Mouse (Mus musculus): ENCODE measurements around the gene Psma1. TPM values are rescaled to one million over a fixed set of nuclear protein-coding genes. Genes with fewer than 3 reads are reported as not detected.
A peak's percentile ranks its signal among the peaks of the same experiment; 100 is the strongest.

Gene Psma1
- polyA plus RNA-seq, 1 experiment = 227 TPM

DNA sequence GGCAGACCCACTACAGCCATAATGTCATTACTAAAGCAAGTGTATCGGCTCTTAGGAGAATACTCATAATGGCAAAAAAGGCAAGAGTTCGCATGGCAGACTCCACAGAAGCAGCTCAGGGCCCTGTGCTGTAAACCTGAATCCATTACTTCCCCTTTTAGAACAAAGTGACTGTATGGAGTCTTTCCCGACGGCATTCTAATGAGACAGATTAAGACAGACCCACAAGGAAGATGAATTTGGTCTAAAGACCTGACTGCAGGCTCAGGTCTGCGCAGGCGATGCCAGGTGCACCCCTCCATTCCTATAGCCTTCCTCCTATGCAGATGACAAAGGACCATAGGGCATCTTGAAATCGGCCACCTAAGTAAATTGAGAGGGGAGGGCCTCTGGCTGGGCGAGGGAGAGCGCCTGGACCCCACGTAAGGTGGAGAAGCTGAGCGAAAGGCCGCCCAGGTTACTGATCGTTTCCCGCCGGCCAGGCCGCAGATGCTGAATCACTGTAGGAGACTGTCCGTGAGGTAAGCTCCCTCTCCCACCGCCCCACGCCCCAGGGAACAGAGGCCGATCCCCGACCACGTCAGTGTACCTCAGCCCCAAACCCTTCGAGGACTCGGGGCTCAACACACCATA lies 430 bp downstream of the Psma1 start:
- no peak for DNase-seq (ENCODE audit: low spot score)

DNA sequence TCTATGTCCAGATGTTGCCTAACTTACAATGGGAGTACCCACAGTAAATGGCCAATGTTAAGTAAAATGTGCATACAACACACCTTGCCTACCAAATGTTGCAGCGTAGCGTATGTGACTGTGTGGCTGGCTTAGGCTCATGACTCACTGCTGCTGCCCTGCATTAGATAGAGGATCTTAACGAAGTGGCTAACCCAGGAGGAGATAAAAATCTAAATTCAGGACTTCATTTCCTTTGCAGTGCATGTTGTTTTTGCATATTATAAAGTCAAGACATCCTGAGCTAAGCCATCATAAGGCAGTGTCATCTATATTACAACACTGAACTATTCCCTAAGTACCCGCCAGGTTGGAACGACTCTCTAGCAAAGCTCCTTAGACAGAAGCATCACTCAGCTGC lies 7.5 kb downstream of the Psma1 start:
- no peak for DNase-seq (ENCODE audit: low spot score)

DNA sequence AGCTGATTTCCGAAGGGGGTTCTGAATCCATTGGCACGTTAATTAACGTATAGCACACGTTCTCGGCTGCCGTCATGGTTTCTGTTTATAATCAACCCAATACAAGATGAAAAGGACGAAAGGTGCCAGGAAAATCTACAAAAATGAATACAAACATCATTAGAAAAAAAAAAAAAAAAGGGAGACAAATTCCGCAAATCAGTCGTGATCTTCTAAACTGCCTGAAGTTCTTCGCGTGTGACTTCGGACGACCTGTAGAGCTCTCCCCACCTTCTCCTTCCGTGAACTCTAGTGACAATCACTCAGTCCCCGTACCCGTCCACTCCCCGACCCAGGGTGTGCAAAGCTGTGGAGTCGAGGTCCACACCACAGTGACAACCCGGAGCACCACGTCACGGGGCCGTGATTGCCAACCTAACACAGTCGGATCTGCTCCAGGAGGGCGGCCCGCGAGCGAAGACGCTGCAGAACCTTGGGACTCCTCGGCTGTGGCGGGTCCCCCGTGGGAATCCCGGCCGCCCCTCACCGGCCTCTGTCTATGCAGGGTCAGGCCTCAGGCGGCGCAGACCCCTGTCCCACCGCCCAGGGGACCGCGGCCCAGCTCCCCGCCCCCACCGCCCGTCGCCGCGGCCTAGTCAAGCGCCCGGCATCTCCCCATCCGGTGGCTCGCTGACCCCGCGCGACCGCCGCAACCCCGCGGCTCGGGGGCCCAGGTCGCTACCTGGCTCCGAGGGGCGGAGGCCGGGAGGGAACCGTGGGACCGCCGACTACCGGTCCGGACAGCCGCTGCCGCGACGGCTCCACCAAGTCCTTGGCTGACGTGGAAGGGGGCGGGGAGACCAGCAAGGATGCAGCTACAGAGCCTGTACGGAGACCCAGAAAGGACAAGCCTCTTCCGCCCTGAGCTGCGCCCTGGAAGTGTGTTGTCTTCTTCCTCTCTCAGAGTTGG lies 21.8 kb downstream of the Psma1 start, which contains the start of gene Copb1:
Gene Copb1, minus strand, starts transcription at position 827 of the 949 bp plus-strand sequence.
- peak; percentile 85 for DNase-seq (ENCODE audit: low spot score)

DNA sequence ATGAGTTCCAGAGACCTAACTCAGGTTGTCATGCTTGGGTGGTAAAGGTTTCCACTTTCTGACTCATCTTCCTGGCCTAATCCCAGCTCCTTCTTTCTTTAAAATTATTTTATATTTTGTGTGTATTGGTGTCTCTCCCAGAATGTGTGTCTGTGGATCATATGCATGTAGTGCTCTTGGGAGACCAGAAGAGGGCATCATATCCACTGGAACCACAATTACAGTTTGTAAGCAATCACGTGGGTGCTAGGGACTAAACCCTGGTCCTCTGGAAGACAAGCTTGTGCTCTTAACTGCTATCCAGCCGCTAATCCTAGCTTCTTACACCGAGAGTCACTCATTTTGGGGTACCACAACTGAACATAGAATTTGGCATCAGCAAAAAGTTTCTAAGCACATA lies 24.2 kb downstream of the Psma1 start:
- no peak for DNase-seq (ENCODE audit: low spot score)

DNA sequence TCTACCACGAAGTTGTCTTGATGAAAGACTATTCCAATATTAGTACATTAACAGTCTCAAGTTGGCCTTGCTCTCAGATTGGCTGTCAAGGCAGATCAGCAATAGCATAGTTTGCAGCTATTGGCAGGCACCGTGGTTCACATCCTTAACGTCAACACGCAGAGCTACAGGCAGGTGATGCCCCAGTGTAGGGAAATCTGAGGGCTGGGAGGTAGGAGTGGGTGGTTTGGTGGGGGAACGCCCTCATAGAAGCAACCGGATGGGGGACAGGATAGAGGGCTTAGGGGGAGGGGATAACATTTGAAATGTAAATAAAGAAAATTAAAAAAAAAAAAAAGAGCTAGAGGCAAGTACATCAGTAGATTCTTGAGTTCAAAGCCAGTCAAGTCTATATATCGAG lies 41.9 kb downstream of the Psma1 start:
- no peak for DNase-seq (ENCODE audit: low spot score)

DNA sequence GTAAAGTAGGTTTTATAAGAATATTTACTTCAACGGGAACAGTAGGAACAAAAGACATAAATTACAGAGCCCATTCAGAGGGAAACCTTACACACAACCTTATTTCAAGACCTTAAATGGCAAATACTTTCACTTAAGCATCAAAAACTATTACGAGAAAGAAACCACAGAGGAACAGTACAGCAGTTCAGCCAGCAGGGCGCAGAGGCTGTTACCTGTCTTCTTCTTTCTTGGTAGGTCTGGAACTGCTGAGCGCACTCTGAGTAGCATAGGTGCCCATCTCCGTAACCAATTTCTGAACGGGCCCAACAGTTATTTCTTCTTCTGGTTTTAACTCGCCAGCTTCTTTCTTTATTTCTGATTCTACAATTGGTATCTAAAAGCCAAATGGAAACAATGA lies 42.9 kb downstream of the Psma1 start:
- DNase-seq (ENCODE audit: low spot score) = no peak

DNA sequence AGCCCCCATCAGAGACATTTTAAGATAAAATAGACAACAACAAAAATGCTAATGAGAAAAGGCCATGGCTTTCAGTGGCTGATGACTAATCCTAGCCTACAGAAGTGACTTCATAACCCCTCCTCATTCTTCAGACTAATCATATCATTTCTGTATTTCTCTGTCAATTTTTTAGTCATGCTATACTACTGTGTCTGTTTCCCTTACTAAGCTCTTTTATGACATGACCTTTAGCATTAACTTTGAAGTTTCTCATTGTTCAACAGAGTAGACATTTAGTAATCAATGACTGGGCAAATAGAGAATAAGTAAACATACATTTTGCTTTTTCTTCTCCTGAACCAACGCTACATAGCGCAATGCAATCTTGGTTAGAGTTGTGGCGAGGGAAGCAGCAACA lies 44.1 kb downstream of the Psma1 start:
- DNase-seq (ENCODE audit: low spot score) = no peak

DNA sequence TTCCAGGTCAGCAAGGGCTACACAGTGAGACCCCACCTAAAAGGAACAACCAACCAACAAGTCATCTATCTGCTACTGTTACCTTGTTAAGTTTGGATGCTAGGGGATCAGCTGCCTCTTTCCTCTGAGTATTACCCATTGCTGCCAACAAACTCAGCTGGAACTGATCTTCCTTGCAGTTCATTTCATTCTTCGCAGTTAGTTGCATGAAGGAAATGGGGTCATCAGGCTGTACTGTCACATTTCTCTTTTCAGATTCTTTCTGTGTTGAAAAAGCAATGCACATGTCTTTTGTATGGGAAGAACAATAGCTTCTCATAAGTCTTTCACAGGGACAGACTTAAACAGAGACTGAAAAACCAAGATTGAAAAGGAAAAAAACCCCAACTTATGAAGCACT lies 49.4 kb downstream of the Psma1 start:
- no peak for DNase-seq (ENCODE audit: low spot score)

DNA sequence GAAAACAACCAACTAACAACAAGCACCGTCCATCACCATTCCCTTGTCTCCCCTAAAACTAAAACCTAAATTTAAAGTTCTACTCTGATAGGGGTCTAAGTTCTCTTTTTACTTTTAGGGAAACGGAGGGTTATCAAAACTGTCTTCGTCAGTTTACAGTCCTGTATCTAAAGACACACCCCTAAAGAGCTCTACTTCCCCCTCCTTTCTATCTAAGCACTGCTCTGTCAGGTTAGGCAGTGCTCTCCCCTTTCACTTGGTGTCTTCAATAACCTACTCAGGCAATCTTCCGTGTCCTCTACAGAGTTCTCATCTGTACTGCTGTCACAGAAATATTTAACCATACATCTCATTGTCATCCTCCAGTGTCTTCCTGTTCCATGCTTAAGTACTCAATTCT lies 55.5 kb downstream of the Psma1 start:
- DNase-seq (ENCODE audit: low spot score) = no peak

DNA sequence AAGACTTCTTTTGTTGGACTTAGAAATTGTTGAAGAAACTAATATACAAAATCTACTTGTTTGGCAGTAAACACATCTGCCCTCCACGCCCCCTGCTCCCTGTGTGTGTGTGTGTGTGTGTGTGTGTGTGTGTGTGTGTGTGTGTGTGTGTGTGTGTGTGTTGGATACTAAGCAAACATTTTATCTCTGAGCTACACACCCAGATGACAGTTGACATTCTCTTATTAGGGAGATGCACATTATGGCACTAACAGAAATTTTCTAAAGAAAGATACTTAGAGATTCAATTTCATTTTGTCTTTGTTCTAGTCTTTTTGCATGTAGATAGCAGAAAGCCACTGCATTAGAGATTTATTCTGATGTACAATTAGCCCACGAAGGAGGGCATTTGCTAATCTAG lies 59.0 kb downstream of the Psma1 start:
- no peak for DNase-seq (ENCODE audit: low spot score)

Other genes with a start within 250 kb of the Psma1 start
- 32.3 and 41.7 TPM in 2 replicates for gene Rras2, start 158.3 kb downstream of the Psma1 start, polyA plus RNA-seq (2012; rRNA removed)
- gene Copb1, start 21.4 kb downstream of the Psma1 start, polyA plus RNA-seq (2012; rRNA removed) = 68.1 and 81.6 TPM in 2 replicates
- gene Pde3b, start 139.2 kb upstream of the Psma1 start, polyA plus RNA-seq (2012; rRNA removed) = 18.2 and 20.7 TPM in 2 replicates

All from urinary bladder, adult 2 months (tissue).